Mouse (Mus musculus): ENCODE measurements around the gene Lpxn.

DNA sequence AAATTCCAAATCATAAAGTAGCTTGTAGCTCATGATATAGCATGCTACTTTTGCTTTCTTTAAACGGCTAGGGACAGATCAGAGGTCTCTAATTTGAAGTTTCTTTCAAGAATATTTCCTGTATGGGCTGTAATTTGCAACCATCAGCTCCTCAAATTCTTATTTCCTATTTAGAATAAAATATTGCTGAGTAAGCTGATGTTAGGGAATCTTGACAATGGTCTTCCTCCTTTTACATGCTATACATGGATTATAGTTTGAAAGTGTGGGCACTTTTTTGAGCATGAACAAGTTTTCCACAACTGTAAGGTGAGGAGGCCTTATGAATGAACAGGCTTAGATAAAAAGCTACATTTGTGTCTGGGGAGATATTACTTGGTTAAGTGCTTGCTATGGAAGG lies 17.9 kb downstream of the Lpxn start:
- TF ChIP-seq MAX (IDR thresholded peaks at IDR 0.05) (no peak), CTCF (IDR thresholded peaks at IDR 0.05; ENCODE audit: control insufficient read depth, insufficient read depth, insufficient read length) (no peak), MYOG (IDR thresholded peaks at IDR 0.05; ENCODE audit: control insufficient read depth, extremely low read depth, insufficient read length) (no peak), USF1 (IDR thresholded peaks at IDR 0.05; ENCODE audit: low read depth) (no peak), MYOD1 (IDR thresholded peaks at IDR 0.05; ENCODE audit: control insufficient read depth, insufficient read length, low read depth) (no peak), CEBPB (IDR thresholded peaks at IDR 0.05; ENCODE audit: low read depth) (no peak), FOSL1 (IDR thresholded peaks at IDR 0.05; ENCODE audit: insufficient read depth, low read length, poor library complexity, severe bottlenecking) (no peak)

All from C2C12 (cell line).